Mouse (Mus musculus): ENCODE results near the gene Syt16. TPM values are rescaled to one million over a fixed set of nuclear protein-coding genes. Genes with fewer than 3 reads are reported as not detected.

Syt16 gene
- polyA plus RNA-seq, 1 experiment from 2014 or later: 9.7 TPM

DNA sequence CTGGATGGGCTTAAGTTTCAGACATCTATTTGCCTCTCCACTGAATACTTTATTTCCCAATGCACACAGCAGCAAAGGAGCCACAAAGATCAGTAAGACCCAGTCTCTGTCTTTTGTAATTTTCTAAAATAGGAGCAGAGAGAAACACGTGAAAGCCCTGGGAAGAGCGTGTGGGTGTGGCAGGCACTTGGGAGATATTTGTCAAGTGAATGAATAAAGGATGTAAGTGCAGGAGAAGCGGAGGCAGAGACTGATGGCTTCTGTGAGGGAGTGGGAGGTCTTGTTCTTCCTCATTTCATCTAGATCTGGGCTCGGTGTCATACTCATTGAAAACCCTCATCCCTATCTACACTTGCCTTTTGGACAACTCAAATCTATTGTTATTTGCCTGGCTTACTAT is 78.6 kb downstream of the Syt16 start:
- Histone ChIP-seq H3K9ac (no peak overlapping the region), H3K4me1 (no peaks in the 10 kb centered on the region), H3K4me2 (no peak overlapping the region), H3K9me3 (no peaks in the 10 kb centered on the region), H3K4me3 (no peak overlapping the region), H3K27me3 (no peaks in the 10 kb centered on the region), H3K36me3 (no peaks in the 10 kb centered on the region), H3K27ac (no peak overlapping the region)
- ATAC-seq (ENCODE audit: insufficient number of reproducible peaks, insufficient read depth, low FRiP score, low TSS enrichment, low read depth): no peak
- 69% methylated on average over 4 of the region's 4 CpGs for WGBS

DNA sequence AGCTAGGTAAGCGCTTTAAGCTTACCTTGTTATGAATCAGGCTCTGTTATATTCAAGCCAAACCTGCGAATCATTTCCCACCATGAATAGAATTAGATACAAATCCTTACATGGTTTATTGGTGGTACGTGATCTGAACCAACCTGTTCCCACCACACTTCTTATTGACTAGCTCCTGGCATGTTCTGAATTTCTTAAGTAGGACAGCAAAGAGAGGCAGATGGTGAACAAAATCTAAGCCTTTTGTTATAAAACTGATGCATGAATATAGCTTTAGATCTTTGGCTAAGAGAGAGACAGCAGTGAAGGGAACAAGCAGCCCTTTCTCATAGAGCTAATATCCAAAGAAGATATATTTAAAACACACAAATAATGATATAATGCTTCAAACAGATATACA is 83.7 kb downstream of the Syt16 start:
- WGBS: 87% methylated on average over 3 of the region's 3 CpGs
- Histone ChIP-seq H3K4me3 (no peak overlapping the region), H3K4me1 (peaks cover 6% of the 10 kb centered on the region; the same call in 1 of the 2 replicates), H3K9ac (no peak overlapping the region), H3K27ac (no peak overlapping the region), H3K27me3 (no peaks in the 10 kb centered on the region), H3K36me3 (no peaks in the 10 kb centered on the region), H3K9me3 (no peaks in the 10 kb centered on the region), H3K4me2 (no peak overlapping the region)
- no peak for ATAC-seq (ENCODE audit: insufficient number of reproducible peaks, insufficient read depth, low FRiP score, low TSS enrichment, low read depth)

DNA sequence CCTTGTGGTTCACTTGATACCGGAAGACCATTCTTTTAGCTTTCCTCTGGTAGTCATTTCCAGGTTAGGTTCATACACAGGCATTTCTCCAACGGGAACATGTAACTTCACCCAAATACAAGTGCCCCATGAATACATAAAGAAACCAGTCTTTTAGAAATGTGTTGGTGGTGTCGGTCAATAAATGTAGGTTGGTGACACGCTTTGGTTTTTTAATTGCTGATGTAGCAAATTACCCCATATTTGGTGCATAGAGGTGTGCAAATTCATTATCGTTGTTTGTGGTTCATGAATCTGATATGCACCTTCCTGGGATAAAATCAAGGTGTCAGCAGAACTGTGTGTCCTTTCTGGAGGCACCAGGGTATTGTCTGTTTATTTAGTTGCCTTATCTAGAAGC is 86.9 kb downstream of the Syt16 start:
- no peak overlapping the region for H3K27ac ChIP-seq
- H3K9ac ChIP-seq: no peak overlapping the region
- H3K27me3 ChIP-seq: no peaks in the 10 kb centered on the region
- H3K4me2 ChIP-seq: no peak overlapping the region
- no peaks in the 10 kb centered on the region for H3K9me3 ChIP-seq
- WGBS: 92% methylated on average over 5 of the region's 5 CpGs
- no peak for ATAC-seq (ENCODE audit: insufficient number of reproducible peaks, insufficient read depth, low FRiP score, low TSS enrichment, low read depth)
- no peak overlapping the region for H3K4me3 ChIP-seq
- H3K36me3 ChIP-seq: no peaks in the 10 kb centered on the region
- peaks cover 6% of the 10 kb centered on the region; the same call in 1 of the 2 replicates for H3K4me1 ChIP-seq

DNA sequence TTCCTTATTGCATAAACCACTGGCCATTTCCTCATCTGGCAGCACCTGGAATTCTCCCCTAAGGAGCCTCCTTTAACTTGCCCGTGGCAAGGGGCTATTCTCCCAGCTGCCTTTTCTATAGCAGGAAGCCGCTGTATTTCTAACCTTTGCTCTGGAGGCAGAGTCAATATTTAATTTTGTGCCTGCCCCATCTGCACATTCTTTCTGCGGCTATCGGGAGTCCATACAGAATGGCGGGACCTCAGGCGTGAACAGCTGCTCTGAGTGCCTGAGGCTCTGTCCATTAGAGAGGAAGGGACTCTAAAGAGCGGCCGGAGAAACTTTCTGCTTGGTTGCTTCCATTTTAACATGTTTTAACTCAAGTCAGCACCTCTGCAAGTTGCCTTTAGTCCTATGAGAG is 89.6 kb downstream of the Syt16 start:
- H3K9me3 ChIP-seq: no peaks in the 10 kb centered on the region
- ATAC-seq (ENCODE audit: insufficient number of reproducible peaks, insufficient read depth, low FRiP score, low TSS enrichment, low read depth): no peak
- H3K36me3 ChIP-seq: no peaks in the 10 kb centered on the region
- H3K4me1 ChIP-seq: peaks cover 6% of the 10 kb centered on the region; the same call in 1 of the 2 replicates
- WGBS: 58% methylated on average over 8 of the region's 8 CpGs
- H3K27ac ChIP-seq: no peak overlapping the region
- no peak overlapping the region for H3K4me2 ChIP-seq
- H3K4me3 ChIP-seq: no peak overlapping the region
- no peaks in the 10 kb centered on the region for H3K27me3 ChIP-seq
- H3K9ac ChIP-seq: no peak overlapping the region

DNA sequence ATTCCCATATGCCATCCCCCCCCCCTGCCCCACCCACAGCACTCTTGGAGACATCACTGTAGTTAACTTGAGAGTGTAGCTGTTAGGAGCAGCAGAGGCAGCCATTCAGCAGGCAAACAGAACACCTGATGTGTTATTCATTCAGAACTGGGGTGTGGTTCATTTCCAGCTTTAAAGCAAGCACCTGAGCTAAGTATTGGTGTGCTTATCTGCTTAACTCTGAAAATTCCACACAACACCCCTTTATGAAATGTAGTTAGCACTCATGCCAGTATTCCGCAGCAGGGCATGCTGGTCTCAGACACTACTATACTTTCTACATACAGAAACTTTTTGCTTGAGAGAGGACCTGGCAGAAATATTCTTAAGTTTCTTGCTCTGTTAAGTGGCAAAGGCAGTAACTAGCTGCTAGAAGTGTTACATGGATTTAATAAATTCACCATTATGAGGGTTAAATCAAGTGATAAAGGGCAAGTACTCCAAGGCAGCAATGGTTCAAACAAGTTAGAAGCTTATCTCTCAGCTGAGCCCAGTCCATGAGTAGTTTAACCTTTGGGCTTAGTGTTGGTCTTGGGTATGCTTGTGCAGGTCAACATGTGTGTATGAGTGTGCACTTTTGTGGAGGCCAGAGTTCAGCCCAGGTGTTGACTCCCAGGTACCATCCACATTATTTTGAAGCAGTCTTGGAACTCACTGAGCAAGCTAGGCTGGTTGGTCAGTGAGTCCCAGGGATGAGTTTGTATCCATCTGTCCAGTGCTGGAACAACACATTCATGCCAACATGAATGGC is 92.1 kb downstream of the Syt16 start:
- WGBS: 98% methylated on average over 1 of the region's 1 CpGs
- H3K36me3 ChIP-seq: no peaks in the 10 kb centered on the region
- H3K4me2 ChIP-seq: no peak overlapping the region
- H3K4me3 ChIP-seq: no peak overlapping the region
- H3K9me3 ChIP-seq: no peaks in the 10 kb centered on the region
- H3K4me1 ChIP-seq: no peaks in the 10 kb centered on the region
- no peak for ATAC-seq (ENCODE audit: insufficient number of reproducible peaks, insufficient read depth, low FRiP score, low TSS enrichment, low read depth)
- no peak overlapping the region for H3K27ac ChIP-seq
- no peak overlapping the region for H3K9ac ChIP-seq
- no peaks in the 10 kb centered on the region for H3K27me3 ChIP-seq

DNA sequence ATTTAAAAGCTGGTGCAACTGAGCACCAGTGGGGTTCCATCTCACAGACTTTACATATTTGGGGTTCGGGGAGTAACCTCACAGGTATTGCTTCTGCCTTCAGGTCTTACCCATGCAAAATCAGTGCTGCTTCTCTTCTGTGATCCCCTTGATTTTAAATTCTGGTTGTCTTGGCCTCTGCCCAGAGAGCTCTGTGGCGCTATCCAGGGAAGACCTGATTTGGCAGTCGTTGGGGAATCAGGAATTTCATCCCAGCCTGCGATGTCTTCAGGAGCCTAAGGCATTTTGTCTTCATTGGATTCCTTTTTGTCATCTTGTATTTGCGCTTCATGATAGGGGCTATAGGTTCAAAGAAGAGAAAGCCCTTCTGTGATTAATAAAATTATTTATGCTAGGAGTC is 95.1 kb downstream of the Syt16 start:
- Histone ChIP-seq H3K4me1 (no peaks in the 10 kb centered on the region), H3K27ac (no peak overlapping the region), H3K9me3 (no peaks in the 10 kb centered on the region), H3K4me3 (no peak overlapping the region), H3K9ac (no peak overlapping the region), H3K36me3 (no peaks in the 10 kb centered on the region), H3K27me3 (no peaks in the 10 kb centered on the region), H3K4me2 (no peak overlapping the region)
- WGBS: 56% methylated on average over 5 of the region's 5 CpGs
- ATAC-seq (ENCODE audit: insufficient number of reproducible peaks, insufficient read depth, low FRiP score, low TSS enrichment, low read depth): no peak

DNA sequence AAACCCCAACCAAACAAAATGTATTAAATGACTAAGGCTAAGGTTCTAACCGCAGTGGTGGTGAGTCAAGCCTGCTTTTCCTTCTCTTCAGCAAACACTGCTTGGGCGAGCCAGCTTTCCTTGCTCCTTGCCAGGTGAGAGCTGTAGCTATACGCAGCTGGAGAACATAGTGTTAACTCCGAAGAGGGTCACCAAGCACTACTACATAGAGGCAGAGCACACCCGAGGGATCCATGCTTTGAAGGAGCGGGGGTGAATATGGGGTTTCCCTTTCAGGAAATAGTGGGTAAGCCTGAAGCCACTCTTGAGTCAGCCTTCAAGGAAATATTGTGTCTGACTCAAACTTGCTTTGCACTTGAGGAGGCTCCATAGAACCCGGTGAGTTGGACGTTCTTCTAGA is 95.6 kb downstream of the Syt16 start:
- H3K36me3 ChIP-seq: no peaks in the 10 kb centered on the region
- H3K27ac ChIP-seq: no peak overlapping the region
- no peak overlapping the region for H3K9ac ChIP-seq
- H3K4me1 ChIP-seq: no peaks in the 10 kb centered on the region
- no peak for ATAC-seq (ENCODE audit: insufficient number of reproducible peaks, insufficient read depth, low FRiP score, low TSS enrichment, low read depth)
- 78% methylated on average over 8 of the region's 8 CpGs for WGBS
- no peak overlapping the region for H3K4me2 ChIP-seq
- no peak overlapping the region for H3K4me3 ChIP-seq
- no peaks in the 10 kb centered on the region for H3K27me3 ChIP-seq
- H3K9me3 ChIP-seq: no peaks in the 10 kb centered on the region

DNA sequence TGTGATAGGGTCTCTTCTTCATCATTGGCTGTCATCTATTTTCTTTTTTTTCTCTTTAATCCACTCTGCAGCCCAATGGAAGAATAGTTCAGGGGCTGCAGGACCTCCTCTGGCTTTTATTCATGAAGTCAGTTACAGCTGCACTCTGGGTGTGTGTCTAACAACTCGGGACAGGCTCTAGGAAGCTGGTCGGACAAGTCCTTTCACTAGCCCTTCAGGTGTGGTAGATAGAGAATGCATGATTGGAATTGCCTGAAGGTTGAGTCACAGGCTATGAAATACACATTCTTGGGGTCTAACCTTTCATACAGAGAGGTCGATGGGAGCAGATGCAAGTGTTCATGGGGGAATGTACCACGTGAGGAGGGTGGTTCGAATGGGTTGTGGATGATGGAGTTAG is 97.2 kb downstream of the Syt16 start:
- no peak overlapping the region for H3K27ac ChIP-seq
- 75% methylated on average over 5 of the region's 5 CpGs for whole genome bisulfite sequencing

DNA sequence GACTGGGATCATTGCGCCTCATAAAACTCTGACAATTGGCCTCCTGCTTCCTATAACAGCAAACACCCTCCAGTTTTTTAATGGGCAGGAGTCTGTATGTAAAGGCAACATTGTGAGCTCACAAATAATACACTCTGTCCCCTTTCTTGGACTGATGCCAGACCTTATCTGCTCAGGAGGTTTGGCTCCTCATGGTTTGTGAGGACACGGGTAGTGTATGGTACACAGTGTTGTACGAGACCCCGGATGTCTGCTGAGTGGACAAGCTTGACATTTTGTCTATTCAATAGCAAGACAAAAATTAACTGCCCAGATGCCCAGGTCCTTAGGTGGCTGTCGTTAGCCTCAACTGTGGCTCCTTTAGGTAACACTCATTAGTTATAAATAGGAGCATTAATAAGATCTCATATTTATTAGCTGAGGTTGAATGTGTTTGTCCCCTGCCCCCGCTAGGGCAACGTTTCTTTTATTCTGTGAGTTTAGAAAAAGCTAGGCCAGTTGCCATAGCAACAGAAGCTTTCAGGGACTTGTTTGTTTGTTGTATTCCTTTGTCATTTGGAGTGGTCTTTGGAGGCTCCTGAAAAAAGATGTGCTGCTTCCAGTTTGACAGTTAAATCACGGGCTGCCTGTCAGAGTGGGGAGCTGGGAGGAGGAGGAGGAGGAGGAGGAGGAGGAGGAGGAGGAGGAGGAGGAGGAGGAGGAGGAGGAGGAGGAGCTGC is 101.3 kb downstream of the Syt16 start:
- no peak for ATAC-seq (ENCODE audit: insufficient number of reproducible peaks, insufficient read depth, low FRiP score, low TSS enrichment, low read depth)
- no peaks in the 10 kb centered on the region for H3K27me3 ChIP-seq
- no peaks in the 10 kb centered on the region for H3K4me1 ChIP-seq
- 78% methylated on average over 8 of the region's 8 CpGs for WGBS
- no peak overlapping the region for H3K4me2 ChIP-seq
- H3K4me3 ChIP-seq: no peak overlapping the region
- H3K9me3 ChIP-seq: no peaks in the 10 kb centered on the region
- H3K9ac ChIP-seq: no peak overlapping the region
- H3K36me3 ChIP-seq: no peaks in the 10 kb centered on the region
- H3K27ac ChIP-seq: no peak overlapping the region

More for the DNA sequence above, 97.2 kb downstream of the Syt16 start:
- Histone ChIP-seq H3K9ac (no peak overlapping the region), H3K4me1 (no peaks in the 10 kb centered on the region), H3K9me3 (no peaks in the 10 kb centered on the region), H3K4me2 (no peak overlapping the region), H3K27me3 (no peaks in the 10 kb centered on the region), H3K36me3 (no peaks in the 10 kb centered on the region), H3K4me3 (no peak overlapping the region)
- no peak for ATAC-seq (ENCODE audit: insufficient number of reproducible peaks, insufficient read depth, low FRiP score, low TSS enrichment, low read depth)

DNA sequence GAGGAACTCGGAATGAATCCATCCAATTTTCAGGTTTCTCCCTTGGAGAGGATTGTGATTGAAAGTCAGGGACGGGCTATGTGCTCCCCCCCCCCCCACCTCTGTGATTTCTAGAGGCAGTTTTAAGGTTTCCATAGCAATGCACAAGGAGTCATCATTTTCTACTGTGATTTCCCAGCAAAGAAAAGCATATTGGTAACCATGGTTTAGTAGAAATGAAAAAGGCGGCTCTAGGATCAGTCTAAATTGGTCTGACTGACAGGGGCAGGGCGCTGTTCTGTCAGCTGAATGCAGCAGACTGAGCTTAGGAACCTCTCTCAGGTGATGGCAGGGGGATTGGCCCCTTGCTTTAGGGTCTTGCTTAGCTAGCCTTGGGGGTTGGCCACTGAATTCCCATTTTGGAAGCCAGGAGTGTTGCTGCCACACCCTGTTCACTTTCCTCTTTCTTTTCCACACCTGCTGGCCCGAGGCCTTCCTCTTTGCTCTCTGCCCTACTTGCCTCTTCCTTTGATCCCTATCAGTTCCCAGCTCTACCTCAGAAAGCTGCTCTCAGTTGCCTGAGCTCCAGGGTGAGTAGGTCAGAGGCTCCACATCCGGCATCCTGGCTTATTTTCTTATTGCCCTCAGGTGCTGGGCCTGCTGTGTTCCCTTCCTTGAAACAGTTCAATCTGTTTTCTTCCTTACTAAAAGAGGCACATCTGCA is 108.5 kb downstream of the Syt16 start:
- no peak overlapping the region for H3K9ac ChIP-seq
- 55% methylated on average over 6 of the region's 6 CpGs for WGBS
- no peaks in the 10 kb centered on the region for H3K36me3 ChIP-seq
- H3K4me2 ChIP-seq: no peak overlapping the region
- no peak overlapping the region for H3K27ac ChIP-seq
- H3K27me3 ChIP-seq: no peaks in the 10 kb centered on the region
- no peak for ATAC-seq (ENCODE audit: insufficient number of reproducible peaks, insufficient read depth, low FRiP score, low TSS enrichment, low read depth)
- H3K9me3 ChIP-seq: no peaks in the 10 kb centered on the region
- 0 out of 2 replicates have a peak, but pooled peaks cover 3% of the 10 kb centered on the region for H3K4me1 ChIP-seq
- H3K4me3 ChIP-seq: no peak overlapping the region

DNA sequence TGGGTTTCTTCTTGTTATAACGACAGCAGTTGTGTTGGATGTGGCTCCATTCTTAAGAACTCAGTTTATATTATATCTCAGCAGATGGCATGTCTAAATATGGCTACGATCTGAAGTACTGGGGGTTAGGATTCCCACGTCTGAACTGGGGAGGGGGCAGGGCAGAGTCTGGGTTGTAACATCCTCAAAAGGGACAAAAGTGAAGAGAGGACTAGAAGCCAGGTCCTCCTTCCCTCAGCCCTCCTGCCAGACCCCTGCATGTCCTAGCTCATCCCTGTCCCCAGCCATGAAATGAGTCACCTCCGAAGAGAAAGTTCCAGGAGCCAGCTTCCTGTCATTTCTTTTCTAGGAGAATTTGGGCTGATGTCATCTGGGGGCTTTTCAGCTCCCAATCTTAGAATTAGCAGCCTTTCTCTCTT is 111.2 kb downstream of the Syt16 start:
- Histone ChIP-seq H3K4me3 (no peak overlapping the region), H3K9ac (no peak overlapping the region), H3K27ac (no peak overlapping the region), H3K27me3 (no peaks in the 10 kb centered on the region), H3K4me2 (no peak overlapping the region), H3K4me1 (0 out of 2 replicates have a peak, but pooled peaks cover 3% of the 10 kb centered on the region), H3K9me3 (no peaks in the 10 kb centered on the region), H3K36me3 (no peaks in the 10 kb centered on the region)
- WGBS: 69% methylated on average over 4 of the region's 4 CpGs
- ATAC-seq (ENCODE audit: insufficient number of reproducible peaks, insufficient read depth, low FRiP score, low TSS enrichment, low read depth): no peak
